Mouse (Mus musculus) gastrocnemius, postnatal 25 days (tissue): ENCODE results near the gene Sez6. TPM values are rescaled to one million over a fixed set of nuclear protein-coding genes. Genes with fewer than 3 reads are reported as not detected.
A peak's percentile ranks its signal among the peaks of the same experiment; 100 is the strongest.

Experiments
- DNase-seq: peaks from one replicate; pipeline ENCODE4 v3.0.0; 2022
- total RNA-seq, 2 experiments: library from RNA; stranded (reverse); gene quantifications; 1 replicate in 1 of 2; 2 replicates in 1 of 2; pipeline ENCODE4 v1.2.3; 2021

Gene Sez6
- total RNA-seq, 2 experiments from 2014 or later: 0.16 TPM; not detected in 1

GRCm38 (mm10) chr11:77981609-77982440 is 51.2 kb downstream of the Sez6 start:
- peak; percentile 95 for DNase-seq

- DNase-seq: peak; percentile 100
Observed at GRCm38 (mm10) chr11:77982441-77982905, 51.9 kb downstream of the Sez6 start, which contains the start of gene Phf12. Gene Phf12 (plus strand): TSS chr11:77982754.

- DNase-seq: peak; percentile 54
Observed at GRCm38 (mm10) chr11:77983191-77983936, 52.8 kb downstream of the Sez6 start.

GRCm38 (mm10) chr11:77983937-77984835 is 53.6 kb downstream of the Sez6 start:
- peak; percentile 74 for DNase-seq

GRCm38 (mm10) chr11:77984836-77985231 is 54.2 kb downstream of the Sez6 start:
- peak; percentile 49 for DNase-seq

GRCm38 (mm10) chr11:77985541-77986065 is 55.0 kb downstream of the Sez6 start:
- DNase-seq: no peak

- DNase-seq: no peak
Observed at GRCm38 (mm10) chr11:77989071-77989690, 58.6 kb downstream of the Sez6 start.

- DNase-seq: no peak
Observed at GRCm38 (mm10) chr11:77995556-77995955, 65.0 kb downstream of the Sez6 start.

GRCm38 (mm10) chr11:78006446-78006845 is 75.8 kb downstream of the Sez6 start:
- DNase-seq: no peak

GRCm38 (mm10) chr11:78019676-78020075 is 89.1 kb downstream of the Sez6 start:
- no peak for DNase-seq

- DNase-seq: no peak
Observed at GRCm38 (mm10) chr11:78023607-78024006, 93.0 kb downstream of the Sez6 start.

Other genes starting within 250 kb of the Sez6 start
- gene Nufip2, start 244.6 kb upstream of the Sez6 start, total RNA-seq: 10 to 100 TPM; 34.7 to 37.3 TPM
- gene Cryba1, start 205.5 kb upstream of the Sez6 start, total RNA-seq: not detected
- 100 to 1,000 TPM; 329 to 377 TPM for gene Myo18a, start 167.6 kb upstream of the Sez6 start, total RNA-seq
- not detected for gene Gm10277, start 143.1 kb upstream of the Sez6 start, total RNA-seq
- gene Pipox, start 36.7 kb upstream of the Sez6 start, total RNA-seq: under 1 TPM in 1 of 2 experiments, not detected in 1; 0.16 TPM
- gene Phf12, start 52.0 kb downstream of the Sez6 start, total RNA-seq: 10 to 100 TPM; 14.2 to 18.2 TPM
- gene Dhrs13, start 101.5 kb downstream of the Sez6 start, total RNA-seq: 1 to 10 TPM in 1 of 2 experiments, under 1 TPM in 1; 0.59 to 1.1 TPM
- gene Flot2, start 107.1 kb downstream of the Sez6 start, total RNA-seq: 10 to 100 TPM; 54.8 to 55.7 TPM
- gene Eral1, start 149.6 kb downstream of the Sez6 start, total RNA-seq: 10 to 100 TPM; 19.3 to 20.6 TPM
- 1 to 10 TPM; 5.4 to 5.8 TPM for gene Fam222b, start 163.9 kb downstream of the Sez6 start, total RNA-seq
- gene Traf4, start 234.8 kb downstream of the Sez6 start, total RNA-seq: 1 to 10 TPM; 2.9 to 4.0 TPM
- gene Nek8, start 245.9 kb downstream of the Sez6 start, total RNA-seq: 1 to 10 TPM in 1 of 2 experiments, under 1 TPM in 1; 0.99 to 1.2 TPM
- 1 to 10 TPM; 1.9 to 2.4 TPM for gene Tlcd1, start 245.9 kb downstream of the Sez6 start, total RNA-seq